Mouse (Mus musculus) stomach, embryonic 15.5 days (tissue): ENCODE measurements around the gene Il22ra1. TPM values are rescaled to one million over a fixed set of nuclear protein-coding genes. Genes with fewer than 3 reads are reported as not detected.

Source experiments
- ATAC-seq: fragments of 200-750 bp; cut with Nextera tagmentation; 2 replicates; pipeline ENCODE4 v1.8.0; 2017; ENCODE audit warnings: low read depth, moderate number of reproducible peaks, moderate TSS enrichment; ENCODE audit not compliant: insufficient read depth, low FRiP score
- H3K27ac ChIP-seq: fragments of 300-500 bp; sonication (generic); 2 replicates; pipeline ENCODE4 v1.5.1; 2015; ENCODE audit warnings: mild to moderate bottlenecking, inconsistent platforms
- H3K27me3 ChIP-seq: fragments of 300-500 bp; sonication (generic); replicated peaks from 2 replicates; pipeline ENCODE4 v1.6.1; 2015; ENCODE audit warnings: inconsistent platforms
- H3K36me3 ChIP-seq: fragments of 300-500 bp; sonication (generic); 2 replicates; pipeline ENCODE4 v1.6.1; 2015; ENCODE audit warnings: inconsistent platforms
- H3K4me1 ChIP-seq: fragments of 300-500 bp; sonication (generic); 2 replicates; pipeline ENCODE4 v1.6.1; 2015; ENCODE audit warnings: inconsistent platforms
- H3K4me2 ChIP-seq: fragments of 300-500 bp; sonication (generic); 2 replicates; pipeline ENCODE4 v1.6.1; 2015; ENCODE audit warnings: mild to moderate bottlenecking, inconsistent platforms
- H3K4me3 ChIP-seq: fragments of 300-500 bp; sonication (generic); replicated peaks from 2 replicates; pipeline ENCODE4 v1.5.1; 2015; ENCODE audit warnings: inconsistent platforms
- H3K9ac ChIP-seq: fragments of 300-500 bp; sonication (generic); 2 replicates; pipeline ENCODE4 v1.6.1; 2015; ENCODE audit warnings: inconsistent platforms
- H3K9me3 ChIP-seq: fragments of 300-500 bp; sonication (generic); 2 replicates; pipeline ENCODE4 v1.6.1; 2016; ENCODE audit warnings: inconsistent platforms
- WGBS: fragments of 180-500 bp; shearing (Covaris S2); methylation state at CpG from one replicate; pipeline ENCODE4 v1.1.7; 2015; 5-methylcytosine and 5-hydroxymethylcytosine counted together
- polyA plus RNA-seq: library from polyadenylated mRNA; unstranded; fragments of >200 nt; fragmentation: Nextera tagmentation; extraction: Ambion mirVana; gene quantifications from 2 replicates; pipeline ENCODE4 v1.2.1, GENCODE M21; 2015

Gene Il22ra1
- 2.0 and 2.8 TPM in 2 replicates for polyA plus RNA-seq

- peak within 1 kb of the TSS; percentile 45 for H3K4me2 ChIP-seq
- WGBS = 23% methylated on average over 14 of the region's 14 CpGs
Measured at GRCm38 (mm10) chr4:135727817-135728216, at the start of gene Il22ra1. Gene Il22ra1 (plus strand): TSS chr4:135728172.

GRCm38 (mm10) chr4:135679316-135679715 lies 48.7 kb upstream of the Il22ra1 start:
- no peak overlapping the region for H3K4me2 ChIP-seq
- no peaks in the 10 kb centered on the region for H3K4me1 ChIP-seq
- no peaks in the 10 kb centered on the region for H3K9me3 ChIP-seq
- 0 out of 2 replicates have a peak, but pooled peaks cover 7% of the 10 kb centered on the region for H3K27me3 ChIP-seq
- ATAC-seq = no peak
- WGBS = 66% methylated on average over 4 of the region's 4 CpGs
- no peak overlapping the region for H3K9ac ChIP-seq
- no peaks in the 10 kb centered on the region for H3K36me3 ChIP-seq
- H3K27ac ChIP-seq = no peak overlapping the region
- no peak overlapping the region for H3K4me3 ChIP-seq

More at GRCm38 (mm10) chr4:135727817-135728216, at the start of gene Il22ra1:
- H3K36me3 ChIP-seq = no peaks in the 10 kb centered on the region
- ATAC-seq = peak; percentile 80
- peaks cover 17% of the 10 kb centered on the region; the same call in 1 of the 2 replicates for H3K4me1 ChIP-seq
- peak within 1 kb of the TSS; percentile 58 for H3K27ac ChIP-seq
- 0 out of 2 replicates have a peak within 1 kb of the TSS, but pooled peaks have one; percentile 2 for H3K9ac ChIP-seq
- peak within 1 kb of the TSS; percentile 34 for H3K4me3 ChIP-seq
- H3K27me3 ChIP-seq = no peaks in the 10 kb centered on the region
- H3K9me3 ChIP-seq = no peaks in the 10 kb centered on the region

GRCm38 (mm10) chr4:135681789-135682188 lies 46.2 kb upstream of the Il22ra1 start:
- WGBS = 71% methylated on average over 5 of the region's 5 CpGs
- H3K36me3 ChIP-seq = no peaks in the 10 kb centered on the region
- H3K4me3 ChIP-seq = no peak overlapping the region
- no peaks in the 10 kb centered on the region for H3K9me3 ChIP-seq
- 0 out of 2 replicates have a peak, but pooled peaks cover 21% of the 10 kb centered on the region for H3K27me3 ChIP-seq
- no peaks in the 10 kb centered on the region for H3K4me1 ChIP-seq
- no peak for ATAC-seq
- H3K27ac ChIP-seq = no peak overlapping the region
- no peak overlapping the region for H3K4me2 ChIP-seq
- H3K9ac ChIP-seq = no peak overlapping the region

DNA sequence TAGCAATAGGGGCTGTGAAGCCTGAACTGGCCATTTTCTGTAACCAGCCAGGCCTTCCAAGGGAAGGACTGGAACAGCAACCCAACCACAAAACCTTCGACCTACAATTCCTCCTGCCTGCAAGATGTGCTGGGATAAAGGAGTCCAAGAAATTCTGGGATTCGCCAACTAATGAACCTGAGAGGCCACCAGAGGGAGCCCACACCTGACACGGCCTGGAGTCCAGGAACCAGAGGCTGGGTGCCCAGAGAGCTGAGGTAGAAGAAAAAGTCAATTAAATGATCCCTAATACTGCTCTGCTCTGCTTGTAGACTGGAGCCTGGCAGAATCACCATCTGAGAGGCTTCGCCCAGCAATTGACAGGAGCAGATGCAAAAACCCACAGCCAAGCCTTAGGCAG lies 44.4 kb upstream of the Il22ra1 start:
- Histone ChIP-seq H3K4me3 (no peak overlapping the region), H3K4me1 (no peaks in the 10 kb centered on the region), H3K27ac (no peak overlapping the region), H3K27me3 (peaks cover 28% of the 10 kb centered on the region; the same call in 1 of the 2 replicates), H3K4me2 (no peak overlapping the region), H3K36me3 (no peaks in the 10 kb centered on the region), H3K9ac (no peak overlapping the region), H3K9me3 (no peaks in the 10 kb centered on the region)
- WGBS = 15% methylated on average over 4 of the region's 4 CpGs
- ATAC-seq = no peak

- Histone ChIP-seq H3K27me3 (peaks cover 28% of the 10 kb centered on the region; the same call in 1 of the 2 replicates), H3K9me3 (no peaks in the 10 kb centered on the region), H3K4me2 (no peak overlapping the region), H3K4me3 (no peak overlapping the region), H3K9ac (no peak overlapping the region), H3K27ac (no peak overlapping the region), H3K36me3 (no peaks in the 10 kb centered on the region), H3K4me1 (no peaks in the 10 kb centered on the region)
- 29% methylated on average over 3 of the region's 3 CpGs for WGBS
- no peak for ATAC-seq
Measured at GRCm38 (mm10) chr4:135684731-135685130, 43.2 kb upstream of the Il22ra1 start.

- Histone ChIP-seq H3K9ac (peak within 1 kb of the TSS; percentile 59; the same call in 1 of the 2 replicates), H3K27me3 (peaks cover 28% of the 10 kb centered on the region; the same call in 1 of the 2 replicates), H3K9me3 (no peaks in the 10 kb centered on the region), H3K4me2 (peak within 1 kb of the TSS; percentile 95), H3K4me1 (no peaks in the 10 kb centered on the region), H3K36me3 (no peaks in the 10 kb centered on the region), H3K4me3 (peak within 1 kb of the TSS; percentile 60), H3K27ac (peak within 1 kb of the TSS; percentile 70; the same call in 1 of the 2 replicates)
- under 1% methylated on average over 40 of the region's 41 CpGs for WGBS
- ATAC-seq = peak; percentile 65
Measured at GRCm38 (mm10) chr4:135685906-135686567, 41.9 kb upstream of the Il22ra1 start, which contains the start of gene Ifnlr1. Gene Ifnlr1 (plus strand): TSS chr4:135686287.

- Histone ChIP-seq H3K4me2 (peak overlapping the region; percentile 95), H3K36me3 (no peaks in the 10 kb centered on the region), H3K27ac (no peak overlapping the region), H3K9me3 (no peaks in the 10 kb centered on the region), H3K27me3 (peaks cover 28% of the 10 kb centered on the region; the same call in 1 of the 2 replicates), H3K9ac (peak overlapping the region; percentile 59; the same call in 1 of the 2 replicates), H3K4me3 (peak overlapping the region; percentile 60), H3K4me1 (no peaks in the 10 kb centered on the region)
- ATAC-seq = no peak
- 2% methylated on average over 21 of the region's 21 CpGs for WGBS
Measured at GRCm38 (mm10) chr4:135686568-135686953, 41.4 kb upstream of the Il22ra1 start.

- Histone ChIP-seq H3K9me3 (no peaks in the 10 kb centered on the region), H3K4me2 (no peak overlapping the region), H3K4me3 (no peak overlapping the region), H3K4me1 (no peaks in the 10 kb centered on the region), H3K27me3 (peaks cover 20% of the 10 kb centered on the region; the same call in 1 of the 2 replicates), H3K36me3 (no peaks in the 10 kb centered on the region), H3K27ac (no peak overlapping the region), H3K9ac (no peak overlapping the region)
- 87% methylated on average over 7 of the region's 7 CpGs for WGBS
- ATAC-seq = no peak
Measured at GRCm38 (mm10) chr4:135689797-135690196, 38.2 kb upstream of the Il22ra1 start.

DNA sequence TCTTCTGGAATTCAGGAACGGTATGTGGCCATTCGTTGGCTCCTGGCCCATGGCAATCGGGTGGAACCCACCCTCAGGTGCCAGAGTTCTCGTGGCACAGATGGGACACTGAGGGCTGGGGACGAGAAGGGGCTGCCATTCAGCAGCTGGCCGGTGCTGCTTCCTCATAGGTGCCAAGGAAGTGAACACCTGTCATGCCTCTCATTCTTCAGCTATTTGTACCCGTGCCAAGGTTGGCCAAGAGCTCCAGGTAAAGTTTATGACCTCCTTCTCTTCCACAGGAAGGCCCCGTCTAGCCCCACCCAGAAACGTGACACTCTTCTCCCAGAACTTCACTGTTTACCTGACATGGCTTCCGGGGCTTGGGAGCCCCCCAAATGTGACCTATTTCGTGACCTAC lies 37.7 kb upstream of the Il22ra1 start:
- no peaks in the 10 kb centered on the region for H3K4me1 ChIP-seq
- no peak overlapping the region for H3K4me3 ChIP-seq
- H3K9me3 ChIP-seq = no peaks in the 10 kb centered on the region
- ATAC-seq = no peak
- 70% methylated on average over 11 of the region's 11 CpGs for WGBS
- peaks cover 16% of the 10 kb centered on the region; the same call in 1 of the 2 replicates for H3K27me3 ChIP-seq
- H3K9ac ChIP-seq = no peak overlapping the region
- no peaks in the 10 kb centered on the region for H3K36me3 ChIP-seq
- no peak overlapping the region for H3K27ac ChIP-seq
- no peak overlapping the region for H3K4me2 ChIP-seq

DNA sequence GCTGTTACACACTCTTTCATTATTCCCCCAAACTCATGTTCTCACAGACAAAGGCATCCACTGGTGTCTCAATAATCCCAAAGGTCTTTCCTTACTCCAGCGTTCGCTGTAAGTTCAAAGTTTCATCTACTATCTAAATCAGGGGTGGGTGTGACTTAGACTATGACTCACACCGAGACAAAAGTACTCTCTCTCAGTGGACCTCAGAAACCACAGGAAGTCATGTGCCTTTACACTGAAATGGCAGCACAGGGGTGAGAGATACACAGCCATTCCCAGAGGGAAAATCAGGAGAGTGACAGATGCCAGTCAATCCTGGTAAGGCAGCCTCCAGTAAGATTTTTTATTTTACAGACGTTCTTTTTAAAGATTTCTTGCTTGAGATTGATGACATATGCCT lies 35.1 kb upstream of the Il22ra1 start:
- Histone ChIP-seq H3K27ac (no peak overlapping the region), H3K27me3 (peaks cover 3% of the 10 kb centered on the region; the same call in 1 of the 2 replicates), H3K4me2 (no peak overlapping the region), H3K4me3 (no peak overlapping the region), H3K9me3 (no peaks in the 10 kb centered on the region), H3K36me3 (peaks cover 4% of the 10 kb centered on the region; the same call in 1 of the 2 replicates), H3K4me1 (no peaks in the 10 kb centered on the region), H3K9ac (no peak overlapping the region)
- no peak for ATAC-seq
- 73% methylated on average over 4 of the region's 4 CpGs for WGBS

DNA sequence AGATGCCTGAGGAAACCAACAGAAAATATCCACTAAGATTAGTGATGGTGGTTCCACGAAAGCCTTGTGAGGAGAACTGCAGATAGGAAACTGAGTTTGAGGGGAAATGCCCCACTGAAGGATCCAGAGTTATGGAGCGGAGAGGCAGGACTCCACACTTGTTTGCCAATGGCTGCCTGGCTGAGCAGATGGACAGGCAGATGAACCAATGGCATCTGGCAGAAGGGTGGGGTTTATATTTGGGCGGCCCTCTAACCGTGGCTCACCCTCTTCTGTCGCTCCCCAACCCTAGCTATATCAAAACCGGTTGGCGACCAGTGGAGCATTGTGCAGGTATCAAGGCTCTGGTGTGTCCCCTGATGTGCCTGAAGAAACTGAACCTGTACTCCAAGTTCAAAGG lies 29.5 kb upstream of the Il22ra1 start:
- no peaks in the 10 kb centered on the region for H3K4me1 ChIP-seq
- no peak overlapping the region for H3K4me2 ChIP-seq
- WGBS = 77% methylated on average over 7 of the region's 7 CpGs
- no peak overlapping the region for H3K27ac ChIP-seq
- ATAC-seq = no peak
- H3K27me3 ChIP-seq = no peaks in the 10 kb centered on the region
- peaks cover 4% of the 10 kb centered on the region; the same call in 1 of the 2 replicates for H3K36me3 ChIP-seq
- H3K9me3 ChIP-seq = no peaks in the 10 kb centered on the region
- H3K9ac ChIP-seq = no peak overlapping the region
- no peak overlapping the region for H3K4me3 ChIP-seq

DNA sequence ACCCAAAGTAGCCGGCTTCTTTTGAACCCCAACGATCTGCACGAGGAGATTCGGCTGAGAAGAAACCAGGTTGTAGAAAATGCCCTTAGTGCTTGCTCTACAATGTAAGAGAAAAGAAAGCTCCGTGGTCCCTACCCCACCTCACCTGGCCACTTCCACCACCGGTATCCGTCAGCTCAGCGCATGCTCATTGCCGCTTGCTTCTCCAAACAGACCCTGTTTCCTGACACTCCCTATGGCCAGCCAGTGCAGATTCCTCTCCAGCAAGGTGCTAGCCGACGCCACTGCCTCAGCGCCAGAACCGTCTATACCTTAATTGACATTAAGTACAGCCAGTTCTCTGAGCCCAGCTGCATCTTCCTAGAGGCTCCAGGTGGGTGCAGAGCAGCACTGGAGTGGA lies 24.5 kb upstream of the Il22ra1 start:
- 58% methylated on average over 13 of the region's 13 CpGs for WGBS
- no peak overlapping the region for H3K4me3 ChIP-seq
- H3K4me2 ChIP-seq = no peak overlapping the region
- no peak for ATAC-seq
- no peaks in the 10 kb centered on the region for H3K36me3 ChIP-seq
- no peaks in the 10 kb centered on the region for H3K9me3 ChIP-seq
- H3K27me3 ChIP-seq = no peaks in the 10 kb centered on the region
- H3K27ac ChIP-seq = no peak overlapping the region
- H3K4me1 ChIP-seq = no peaks in the 10 kb centered on the region
- no peak overlapping the region for H3K9ac ChIP-seq
